Mouse (Mus musculus): ENCODE results near the gene Ccdc14. TPM values are rescaled to one million over a fixed set of nuclear protein-coding genes. Genes with fewer than 3 reads are reported as not detected.

The Ccdc14 gene
- total and polyA plus RNA-seq, 3 experiments: 11.6 to 18.9 (median 18.5) TPM

DNA sequence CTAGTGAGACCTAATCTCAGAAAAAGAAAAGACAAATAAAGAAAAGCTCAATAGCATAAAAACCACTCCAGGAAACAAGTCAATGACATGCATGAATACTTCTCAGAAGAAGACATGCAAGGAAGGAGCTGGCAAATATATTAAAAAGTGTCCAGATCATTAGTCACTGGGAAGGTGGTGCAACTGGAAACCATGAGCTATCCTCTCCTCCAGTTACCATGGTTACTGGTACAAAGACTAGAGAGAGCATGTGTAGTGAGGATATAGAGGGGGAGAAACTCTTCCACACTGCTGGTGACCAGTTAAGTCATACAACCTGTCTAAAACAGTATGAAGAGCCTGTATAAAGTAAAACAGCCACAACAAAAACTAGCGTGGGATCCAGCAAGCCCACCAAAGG, 75.8 kb downstream of the Ccdc14 start:
- Histone ChIP-seq H3K4me2 (ENCODE audit: insufficient read depth, low read depth, poor library complexity, severe bottlenecking) (no peak overlapping the region), H3K9me3 (replicated peaks; ENCODE audit: low read length) (peaks cover 8% of the 10 kb centered on the region), H3K36me3 (replicated peaks in 1 of 2; ENCODE audit: control insufficient read depth in 1 of 2, insufficient read depth in 1 of 2, low read length in 1 of 2) (no peaks in the 10 kb centered on the region), H3K27ac (ENCODE audit: insufficient read depth, low read depth) (no peak overlapping the region), H3K9ac (ENCODE audit: insufficient read depth, low read depth) (no peak overlapping the region), H3K4me1 (ENCODE audit: control insufficient read depth in 1 of 2, insufficient read depth in 2 of 2) (0 out of 4 replicates have a peak, but pooled peaks cover 0 to 3% of the 10 kb centered on the region in 2 experiments), H3K79me2 (replicated peaks; ENCODE audit: control insufficient read depth, extremely low read depth, insufficient read depth, poor library complexity, severe bottlenecking) (no peaks in the 10 kb centered on the region), H3K4me3 (replicated peaks in 1 of 3; ENCODE audit: low read depth in 2 of 3, low read length in 2 of 3, poor library complexity in 1 of 3) (no peak overlapping the region), H3K27me3 (replicated peaks) (peaks cover 23% of the 10 kb centered on the region)
- in situ Hi-C loops (cut with MboI; ENCODE audit: low pct_ligation_motif_present, low pct_unique_long_range_greater_than_20kb, low sequenced_read_pairs) (no loop called here), dilution Hi-C loops (cut with MboI; ENCODE audit: extremely low pct_ligation_motif_present, extremely low pct_unique_long_range_greater_than_20kb, low sequenced_read_pairs) (no loop called here)
- no peak for TF ChIP-seq SIN3A (IDR thresholded peaks at IDR 0.05; ENCODE audit: low read length)
- TF ChIP-seq IRF4 (IDR thresholded peaks at IDR 0.05; ENCODE audit: low read depth, low read length): no peak
- no peak for TF ChIP-seq USF2 (conservative IDR thresholded peaks at IDR 0.05; ENCODE audit: low read depth, low read length)
- no peak for TF ChIP-seq PAX5 (IDR thresholded peaks at IDR 0.05; ENCODE audit: low read length)
- no peak for TF ChIP-seq RAD21 (IDR thresholded peaks at IDR 0.05; ENCODE audit: low read depth, low read length)
- TF ChIP-seq MEF2A (IDR thresholded peaks at IDR 0.05; ENCODE audit: borderline replicate concordance, low read depth, low read length): no peak
- TF ChIP-seq E2F4 (IDR thresholded peaks at IDR 0.05; ENCODE audit: insufficient replicate concordance, low read depth, low read length): no peak
- TF ChIP-seq ETS1 (conservative IDR thresholded peaks at IDR 0.05; ENCODE audit: low read depth, low read length): no peak
- no peak for DNase-seq (ENCODE audit: extremely low read depth)

DNA sequence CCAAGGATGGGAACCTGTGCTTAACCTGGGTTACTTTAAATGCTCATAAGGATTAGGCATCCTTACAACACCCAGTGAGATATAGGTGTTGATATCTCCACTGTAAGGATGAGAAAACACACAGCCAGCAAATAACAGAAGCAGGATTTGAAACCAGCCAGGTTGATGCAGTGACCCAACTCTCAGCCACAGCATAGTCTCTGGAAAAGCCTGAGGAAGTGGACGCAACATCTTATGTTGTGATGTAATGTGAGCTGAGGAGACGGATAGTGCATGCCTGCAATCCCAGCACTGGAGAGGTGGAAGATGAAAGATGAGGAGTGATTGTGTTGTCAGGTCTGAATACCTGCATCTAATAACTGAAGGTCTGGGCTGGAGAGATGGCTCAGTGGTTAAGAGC, 77.0 kb downstream of the Ccdc14 start:
- Histone ChIP-seq H3K79me2 (replicated peaks; ENCODE audit: control insufficient read depth, extremely low read depth, insufficient read depth, poor library complexity, severe bottlenecking) (no peaks in the 10 kb centered on the region), H3K4me3 (replicated peaks in 1 of 3; ENCODE audit: low read depth in 2 of 3, low read length in 2 of 3, poor library complexity in 1 of 3) (no peak overlapping the region), H3K4me2 (ENCODE audit: insufficient read depth, low read depth, poor library complexity, severe bottlenecking) (no peak overlapping the region), H3K9me3 (replicated peaks; ENCODE audit: low read length) (peaks cover 10% of the 10 kb centered on the region), H3K27me3 (replicated peaks) (peaks cover 24% of the 10 kb centered on the region), H3K27ac (ENCODE audit: insufficient read depth, low read depth) (no peak overlapping the region), H3K4me1 (ENCODE audit: control insufficient read depth in 1 of 2, insufficient read depth in 2 of 2) (0 out of 4 replicates have a peak, but pooled peaks cover 0 to 3% of the 10 kb centered on the region in 2 experiments), H3K9ac (ENCODE audit: insufficient read depth, low read depth) (no peak overlapping the region), H3K36me3 (replicated peaks in 1 of 2; ENCODE audit: control insufficient read depth in 1 of 2, insufficient read depth in 1 of 2, low read length in 1 of 2) (no peaks in the 10 kb centered on the region)
- no peak for DNase-seq (ENCODE audit: extremely low read depth)
- dilution Hi-C loops (cut with MboI; ENCODE audit: extremely low pct_ligation_motif_present, extremely low pct_unique_long_range_greater_than_20kb, low sequenced_read_pairs) (no loop called here), in situ Hi-C loops (cut with MboI; ENCODE audit: low pct_ligation_motif_present, low pct_unique_long_range_greater_than_20kb, low sequenced_read_pairs) (no loop called here)
- TF ChIP-seq E2F4 (IDR thresholded peaks at IDR 0.05; ENCODE audit: insufficient replicate concordance, low read depth, low read length): no peak
- TF ChIP-seq MAX (IDR thresholded peaks at IDR 0.05; ENCODE audit: low read length): no peak
- TF ChIP-seq USF2 (conservative IDR thresholded peaks at IDR 0.05; ENCODE audit: low read depth, low read length): no peak
- no peak for TF ChIP-seq POLR2A (IDR thresholded peaks at IDR 0.05; ENCODE audit: low read depth, low read length)
- no peak for TF ChIP-seq POLR2AphosphoS2 (IDR thresholded peaks at IDR 0.05; ENCODE audit: low read depth, low read length)
- TF ChIP-seq NELFE (IDR thresholded peaks at IDR 0.05; ENCODE audit: low read depth, low read length): no peak
- TF ChIP-seq ZC3H11A (IDR thresholded peaks at IDR 0.05; ENCODE audit: low read depth, low read length): no peak
- no peak for TF ChIP-seq HCFC1 (IDR thresholded peaks at IDR 0.05; ENCODE audit: low read depth, low read length)
- no peak for TF ChIP-seq RCOR1 (conservative IDR thresholded peaks at IDR 0.05; ENCODE audit: low read depth, low read length)
- no peak for TF ChIP-seq GABPA (IDR thresholded peaks at IDR 0.05; ENCODE audit: insufficient replicate concordance, low read depth, low read length)
- TF ChIP-seq MAZ (IDR thresholded peaks at IDR 0.05; ENCODE audit: low read depth, low read length): no peak
- no peak for TF ChIP-seq JUND (conservative IDR thresholded peaks at IDR 0.05; ENCODE audit: low read depth, low read length)
- TF ChIP-seq BHLHE40 (IDR thresholded peaks at IDR 0.05; ENCODE audit: low read depth, low read length): no peak

Data from CH12.LX (cell line).